Mouse (Mus musculus): ENCODE measurements around the gene Tro.

The Tro gene

GRCm38 (mm10) chrX:150656908-150657796 is at the start of gene Tro:
Tro (minus strand) TSS chrX:150657583.
- DNase-seq (ENCODE audit: low read depth in 2 of 2, low spot score in 2 of 2), result no peak

DNA sequence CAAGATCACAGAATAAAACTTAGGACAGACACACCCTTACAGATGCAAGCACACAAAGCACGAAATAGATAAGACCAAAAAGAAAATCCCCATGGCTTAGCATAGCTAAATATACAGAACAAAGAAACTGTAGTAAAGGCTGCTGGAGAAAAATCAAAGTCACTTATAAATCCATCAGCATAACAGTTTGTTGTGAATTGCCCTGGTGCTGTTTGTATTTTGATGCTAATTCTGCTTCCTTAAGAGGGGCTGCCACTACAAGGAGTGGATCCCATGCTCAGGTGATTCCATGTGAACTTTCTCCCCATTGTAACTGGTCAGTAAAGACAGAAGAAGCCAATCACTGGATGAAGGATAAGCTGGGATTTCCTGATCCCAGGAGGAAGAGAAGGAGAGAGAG is 20.1 kb upstream of the Tro start:
- no peak for DNase-seq (ENCODE audit: low read depth in 2 of 2, low spot score in 2 of 2)

DNA sequence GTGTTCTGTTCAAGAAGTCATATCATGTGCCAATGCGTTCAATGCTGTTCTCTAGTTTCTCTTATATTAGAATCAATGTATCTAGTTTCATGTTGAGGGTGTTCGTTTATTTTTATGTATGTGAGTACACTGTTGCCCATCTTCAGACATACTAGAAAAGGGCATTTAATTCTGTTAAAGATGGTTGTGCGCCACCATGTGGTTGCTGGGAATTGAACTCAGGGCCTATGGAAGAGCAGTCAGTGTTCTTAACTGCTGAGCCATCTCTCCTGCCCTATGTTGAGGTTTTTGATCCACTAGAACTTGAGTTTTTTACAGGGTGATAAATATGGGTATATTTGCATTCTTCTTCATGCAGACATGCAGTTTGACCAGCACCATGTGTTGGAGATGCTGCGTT is 5.4 kb upstream of the Tro start:
- DNase-seq (ENCODE audit: low read depth in 2 of 2, low spot score in 2 of 2), result no peak

GRCm38 (mm10) chrX:150657797-150658118 is 375 bp upstream of the Tro start:
- no peak for DNase-seq (ENCODE audit: low read depth in 2 of 2, low spot score in 2 of 2)

GRCm38 (mm10) chrX:150656122-150656907 is 1.1 kb downstream of the Tro start:
- no peak for DNase-seq (ENCODE audit: low read depth in 2 of 2, low spot score in 2 of 2)

DNA sequence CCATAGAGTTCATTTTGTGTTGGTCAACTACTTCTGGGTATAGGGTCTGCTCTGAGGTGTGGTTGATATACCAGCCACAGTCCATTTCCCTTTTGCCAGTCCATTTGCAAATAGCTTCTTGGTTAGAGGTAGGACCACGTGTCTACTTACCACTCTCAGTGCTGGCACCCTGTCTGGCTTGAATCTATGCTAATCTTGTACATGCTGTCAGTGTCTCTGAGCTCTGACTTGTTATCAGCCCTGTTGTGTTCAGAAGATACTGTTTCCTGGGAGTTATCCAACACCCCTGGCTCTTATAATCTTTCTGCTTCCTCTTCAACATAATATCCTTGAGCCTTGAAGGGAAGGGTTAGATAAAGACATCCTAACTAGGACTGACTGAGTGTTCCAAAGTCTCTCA is 21.0 kb downstream of the Tro start:
- DNase-seq (ENCODE audit: low read depth in 2 of 2, low spot score in 2 of 2), result no peak

- DNase-seq (ENCODE audit: low read depth in 2 of 2, low spot score in 2 of 2), result no peak
Measured at GRCm38 (mm10) chrX:150598882-150599281, 58.5 kb downstream of the Tro start.
